Mouse (Mus musculus) CD4-positive, CD25-positive, alpha-beta regulatory T cell, adult 4 months (primary cell): ENCODE results near the gene Mnd1. TPM values are rescaled to one million over a fixed set of nuclear protein-coding genes. Genes with fewer than 3 reads are reported as not detected.
A peak's percentile ranks its signal among the peaks of the same experiment; 100 is the strongest.

ENCODE experiments used
- ATAC-seq: one replicate; pipeline ENCODE4 v1.8.0; 2017
- polyA plus RNA-seq, 2 experiments: library from polyadenylated mRNA; unstranded; fragments of 100-300 nt; shearing (Covaris generic); gene quantifications; one replicate each; pipeline ENCODE4 v1.2.1; 2017

The Mnd1 gene
- polyA plus RNA-seq, 2 experiments from 2014 or later: 2.9 TPM; not detected in 1

DNA sequence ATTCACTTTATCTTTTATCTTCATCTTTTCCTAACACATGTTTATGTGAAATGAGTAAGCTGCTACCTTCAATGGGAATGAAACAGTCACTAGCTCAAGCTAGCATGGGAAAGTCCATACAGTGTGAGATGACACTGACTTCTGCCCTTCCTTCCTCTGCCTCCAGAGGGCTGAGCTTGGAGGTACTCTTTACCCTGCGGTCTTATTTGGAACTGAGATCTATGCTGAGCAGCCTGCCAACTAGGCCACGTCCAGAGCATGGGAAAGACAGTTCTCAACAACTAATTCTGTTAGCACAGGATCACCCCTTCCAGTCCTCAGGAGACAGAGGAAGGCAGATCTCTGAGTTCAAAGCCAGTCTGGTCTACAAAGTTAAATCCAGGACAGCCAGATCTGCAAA is 64.6 kb downstream of the Mnd1 start:
- ATAC-seq: peak; percentile 97

DNA sequence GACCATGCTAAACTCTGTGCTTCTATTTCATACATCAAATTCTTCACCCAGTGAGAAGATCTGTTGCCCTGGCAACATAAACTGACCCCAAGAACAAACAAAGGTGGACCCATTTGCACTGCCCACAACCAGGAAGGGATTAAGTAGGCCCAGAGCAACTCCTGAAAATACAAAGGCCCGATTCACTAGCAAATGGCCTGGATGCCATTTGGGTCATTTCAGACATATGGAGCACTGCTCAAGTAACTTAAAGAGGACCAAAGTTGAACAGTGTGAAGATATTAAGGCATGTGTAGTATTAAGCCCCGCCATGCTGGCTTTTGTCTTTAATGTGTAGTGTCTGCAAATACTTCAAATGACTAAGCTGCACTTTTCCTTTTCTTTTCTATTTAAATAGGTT is 68.7 kb downstream of the Mnd1 start:
- no peak for ATAC-seq

DNA sequence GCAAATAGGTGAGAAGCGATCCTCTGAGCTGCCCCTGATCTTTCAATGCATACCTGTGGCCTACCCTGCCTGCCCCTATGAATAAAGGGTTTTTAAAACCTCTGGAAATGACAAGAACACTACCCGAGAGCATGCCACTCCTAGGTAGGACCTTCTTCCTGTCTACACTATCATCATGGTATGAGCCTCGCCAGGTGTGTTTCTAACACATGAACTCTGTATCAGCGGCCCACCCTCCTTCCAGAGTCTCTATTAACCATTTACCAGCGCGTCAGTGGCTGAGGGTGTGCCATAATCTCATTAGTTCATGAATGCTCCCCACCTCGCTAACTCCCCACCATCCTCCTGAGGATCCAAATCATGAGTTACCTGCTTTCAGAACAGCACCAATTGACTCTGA is 69.2 kb downstream of the Mnd1 start:
- ATAC-seq: no peak

DNA sequence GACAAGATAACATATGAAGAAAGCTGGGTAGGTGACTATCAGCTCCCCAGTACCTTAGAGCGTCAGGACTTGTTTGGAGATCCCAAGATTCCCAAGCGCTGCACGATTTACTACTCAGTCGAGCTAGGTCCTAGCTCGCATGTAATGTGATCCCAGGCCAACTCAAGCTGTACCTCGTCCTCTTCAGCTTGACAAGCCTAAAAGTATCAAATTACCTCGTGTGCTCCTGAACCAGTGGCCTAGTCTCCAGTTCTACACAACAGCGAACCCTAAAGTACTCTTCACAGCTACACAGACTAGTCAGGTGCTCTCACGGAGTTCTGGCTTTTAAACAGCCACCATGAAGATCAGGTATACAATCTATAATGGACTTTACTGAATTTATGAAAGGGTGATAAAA is 70.2 kb downstream of the Mnd1 start:
- ATAC-seq: no peak

DNA sequence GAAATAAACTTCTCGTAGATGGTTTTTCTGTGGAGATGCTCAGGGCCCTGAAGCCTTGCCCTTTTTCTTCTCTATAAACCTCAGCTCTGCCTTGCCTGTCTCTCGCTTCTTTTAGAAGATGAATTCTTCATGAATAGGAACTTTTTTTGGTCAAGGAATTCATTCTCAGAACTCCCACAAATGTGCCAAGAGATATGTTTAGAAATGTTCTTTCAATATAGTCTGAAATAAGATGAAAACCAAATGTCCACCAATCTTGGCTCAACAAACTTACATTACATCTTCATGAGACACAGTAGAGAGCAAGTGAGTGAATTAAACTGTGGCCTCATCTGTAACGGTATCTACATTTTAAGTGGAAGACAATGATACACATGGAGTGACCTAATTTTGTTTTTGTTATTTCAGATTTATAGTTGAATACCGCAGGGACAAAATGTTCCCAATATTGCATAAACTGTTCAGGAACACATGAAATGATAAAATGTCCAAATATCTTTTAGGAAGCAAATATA is 74.3 kb downstream of the Mnd1 start:
- ATAC-seq: no peak

DNA sequence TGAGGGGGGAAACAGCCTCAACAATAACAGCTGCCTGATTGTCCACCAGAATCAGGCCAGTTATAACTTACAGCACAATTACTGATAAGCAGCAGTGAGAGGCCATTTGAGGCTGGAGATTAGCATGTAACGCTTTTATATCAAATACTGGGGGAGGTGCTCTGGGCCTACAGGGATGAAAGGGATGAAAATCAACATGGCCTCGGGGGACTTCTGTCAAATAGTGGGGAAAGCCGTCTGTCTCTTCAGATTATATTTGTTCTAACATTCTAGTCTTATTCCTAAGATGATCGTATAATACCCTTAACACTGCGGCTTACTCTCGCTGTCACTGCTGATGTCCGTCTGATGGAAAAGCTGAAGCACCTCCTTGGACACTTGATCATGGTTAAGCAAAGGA is 75.5 kb downstream of the Mnd1 start:
- ATAC-seq: no peak

DNA sequence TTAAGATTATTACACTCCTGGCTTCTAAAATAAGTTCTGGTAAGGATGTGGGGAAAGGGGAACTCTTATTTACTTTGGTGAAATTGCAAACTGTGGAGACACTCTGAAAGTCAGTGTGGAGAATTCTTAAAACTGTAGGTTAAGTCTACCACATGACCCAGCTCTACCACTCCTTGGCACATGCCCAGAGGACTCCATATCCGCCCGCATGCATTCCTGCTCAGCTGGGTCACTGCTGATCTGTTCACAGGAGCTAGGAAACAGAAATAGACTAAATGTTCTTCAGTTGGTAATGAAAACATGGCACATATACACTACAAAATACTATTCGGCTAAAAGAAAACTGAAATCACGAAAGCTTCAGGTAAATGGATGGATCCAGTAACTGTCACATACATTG is 78.1 kb downstream of the Mnd1 start:
- no peak for ATAC-seq

DNA sequence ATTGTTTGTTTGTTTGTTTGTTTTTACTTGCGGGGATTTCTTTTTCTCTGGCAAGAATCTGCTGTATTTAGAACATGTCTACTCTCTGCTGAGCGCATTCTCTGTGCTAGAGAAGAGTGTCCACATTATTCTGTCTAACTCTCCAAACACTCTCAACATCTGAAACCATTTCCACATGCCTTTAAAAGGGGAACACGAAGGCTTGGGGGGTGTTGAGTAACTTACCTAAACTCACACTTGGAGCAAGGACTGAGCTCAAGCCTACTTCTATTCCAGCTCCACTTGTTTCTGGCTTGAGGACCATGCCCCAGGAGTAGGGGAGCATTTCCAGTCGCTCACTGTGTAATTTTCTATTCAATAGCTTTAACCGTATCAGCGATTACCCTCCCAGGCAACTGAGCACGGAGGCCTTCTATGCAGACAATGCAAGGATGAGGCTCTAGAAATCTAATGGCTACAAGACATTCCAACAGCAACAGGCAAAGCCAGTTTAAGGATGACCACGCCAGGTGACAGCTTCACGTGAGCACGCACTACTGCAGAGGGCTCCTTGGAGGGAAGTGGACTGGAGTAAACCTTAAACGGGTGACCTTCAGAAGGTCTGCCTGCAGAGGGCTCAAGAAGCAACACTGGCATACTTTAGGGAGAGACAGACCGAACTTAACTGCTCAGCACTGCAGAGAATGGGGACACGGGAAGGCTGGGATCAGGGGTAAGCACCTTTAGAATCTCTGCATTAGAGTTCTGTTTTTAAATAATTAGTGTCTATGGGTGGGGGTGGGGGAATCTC is 78.8 kb downstream of the Mnd1 start:
- ATAC-seq: no peak

DNA sequence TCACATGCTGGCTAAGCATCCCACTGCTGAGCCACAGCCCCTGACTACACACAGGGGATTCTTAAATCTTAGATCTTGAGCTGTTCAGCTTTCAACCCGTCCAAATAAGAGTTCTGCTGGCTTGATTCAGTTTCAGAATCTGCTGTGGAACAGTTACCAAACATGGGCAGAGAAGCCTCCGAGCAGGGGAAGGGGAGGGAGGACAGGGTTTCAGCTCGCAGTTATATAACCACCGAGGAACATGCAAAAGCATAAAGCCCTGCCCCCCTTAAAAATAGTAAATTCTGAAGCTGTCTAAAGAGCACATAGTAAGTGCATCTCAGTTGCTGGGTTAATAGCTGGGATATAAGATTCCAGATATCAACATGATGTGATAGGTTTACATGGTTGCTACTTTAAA is 80.1 kb downstream of the Mnd1 start:
- peak; percentile 90 for ATAC-seq

DNA sequence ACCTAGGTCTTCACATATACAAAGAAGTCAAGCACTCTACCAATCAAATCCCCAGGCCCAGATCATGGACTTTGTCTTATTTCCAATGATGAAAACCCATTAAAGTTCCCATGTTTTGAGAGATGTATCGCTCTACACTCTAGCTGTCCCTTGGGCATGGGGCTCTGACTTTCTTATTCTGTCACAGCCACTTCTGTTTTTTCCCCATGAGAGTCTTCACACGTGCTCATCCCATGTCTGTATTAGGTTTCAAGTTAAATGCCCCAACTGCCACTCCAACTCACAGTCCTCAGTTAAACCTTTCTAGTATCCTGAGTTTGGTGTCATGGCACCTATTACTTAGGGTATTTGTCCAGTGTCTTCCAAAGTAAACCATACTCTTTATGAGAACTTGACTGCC is 80.8 kb downstream of the Mnd1 start:
- no peak for ATAC-seq

DNA sequence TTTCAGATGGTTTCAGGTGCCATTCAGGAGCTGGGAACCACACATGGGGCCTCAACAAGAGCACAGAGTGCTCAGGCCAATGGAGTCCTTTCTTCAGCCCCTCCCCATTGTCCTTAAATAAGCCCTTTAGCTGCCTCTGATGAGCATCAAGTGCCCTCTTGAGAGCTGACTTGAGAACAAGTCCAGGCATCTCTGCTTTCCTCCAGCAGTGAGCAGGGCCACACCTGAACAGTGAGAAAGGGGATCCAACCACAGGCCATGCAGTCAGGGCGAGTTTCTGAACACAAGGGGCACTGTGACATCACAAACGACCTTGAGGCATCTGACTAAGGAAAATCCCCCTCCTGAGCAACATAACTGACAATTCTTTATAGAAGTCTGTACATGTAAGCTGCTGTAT is 83.9 kb downstream of the Mnd1 start:
- no peak for ATAC-seq

DNA sequence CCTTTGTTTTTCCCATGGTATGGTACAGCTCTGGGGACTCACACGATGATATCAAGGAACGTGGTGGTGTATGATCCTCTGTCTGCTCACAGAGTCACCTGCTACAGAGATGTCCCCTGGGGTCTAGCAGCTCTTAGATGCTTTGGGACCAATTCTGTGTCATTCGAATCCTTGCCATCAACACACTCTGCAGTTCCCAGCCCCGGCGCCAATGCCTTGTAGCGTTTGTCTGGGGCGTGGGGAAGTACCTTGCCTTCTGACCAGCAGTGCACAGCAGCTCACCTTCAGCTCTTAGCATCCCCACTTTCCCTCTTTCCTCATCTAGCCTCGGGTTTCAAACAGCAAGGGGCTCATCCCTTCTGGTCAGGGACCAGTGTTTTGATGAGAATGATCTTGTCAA is 84.8 kb downstream of the Mnd1 start:
- no peak for ATAC-seq

DNA sequence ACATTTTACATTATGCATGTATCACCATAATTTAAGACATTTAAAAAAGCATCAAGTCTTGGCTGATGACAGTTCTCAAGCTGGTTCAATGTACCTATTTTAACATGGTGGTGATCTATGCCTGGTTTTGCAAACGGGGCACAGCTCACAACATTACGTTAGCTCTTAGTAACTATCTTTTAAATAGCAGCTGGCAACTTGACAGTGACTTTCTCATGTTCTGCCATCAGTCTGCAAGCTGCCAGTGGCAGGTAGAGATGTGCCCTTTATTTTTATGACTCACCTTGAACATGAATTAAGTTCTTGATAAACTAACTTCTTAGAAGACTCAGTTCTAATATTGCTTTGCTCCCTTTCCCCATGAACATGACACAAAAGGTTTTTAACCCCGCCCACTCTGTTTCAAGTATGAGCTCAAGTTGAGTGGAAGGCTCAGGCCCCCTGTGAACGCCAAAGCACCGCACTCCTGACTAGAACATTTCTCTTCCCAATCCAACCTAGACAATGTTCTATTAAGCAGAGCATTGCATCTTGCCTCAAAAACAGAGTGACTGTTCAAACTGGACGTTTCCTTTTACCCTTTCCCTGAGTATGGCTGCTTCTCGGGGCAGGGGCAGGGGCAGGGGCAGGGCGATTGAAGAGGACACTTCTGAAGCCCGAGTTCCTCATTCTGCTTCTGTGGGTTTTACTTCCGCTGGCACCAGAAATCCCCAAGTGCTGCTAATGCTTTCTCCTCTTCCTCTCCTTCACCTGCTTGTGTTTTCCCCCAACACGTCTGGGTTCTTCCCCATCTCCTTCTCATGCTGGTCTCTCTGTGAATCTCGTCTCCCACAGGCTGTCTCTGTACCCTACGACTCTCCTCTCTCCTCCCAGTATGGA is 86.5 kb downstream of the Mnd1 start:
- peak; percentile 71 for ATAC-seq

DNA sequence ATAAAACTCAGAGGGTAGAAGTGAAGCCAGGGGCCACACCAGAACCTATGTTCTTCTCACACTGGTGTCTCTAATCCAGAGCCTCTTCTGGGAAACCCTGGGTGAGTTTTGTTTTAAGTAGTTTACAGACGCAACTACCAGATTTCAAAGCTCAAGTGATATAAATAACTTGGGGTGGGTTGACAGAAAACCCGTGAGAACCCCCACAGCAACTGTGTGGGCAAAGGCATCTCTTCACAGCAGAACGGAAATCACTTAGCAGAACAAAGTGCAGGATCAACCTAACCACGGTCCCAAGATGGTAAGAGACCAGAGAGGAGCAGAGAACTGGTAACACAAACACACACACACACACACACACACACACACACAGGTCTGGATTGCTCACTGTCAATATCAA is 89.8 kb downstream of the Mnd1 start:
- peak; percentile 70 for ATAC-seq

DNA sequence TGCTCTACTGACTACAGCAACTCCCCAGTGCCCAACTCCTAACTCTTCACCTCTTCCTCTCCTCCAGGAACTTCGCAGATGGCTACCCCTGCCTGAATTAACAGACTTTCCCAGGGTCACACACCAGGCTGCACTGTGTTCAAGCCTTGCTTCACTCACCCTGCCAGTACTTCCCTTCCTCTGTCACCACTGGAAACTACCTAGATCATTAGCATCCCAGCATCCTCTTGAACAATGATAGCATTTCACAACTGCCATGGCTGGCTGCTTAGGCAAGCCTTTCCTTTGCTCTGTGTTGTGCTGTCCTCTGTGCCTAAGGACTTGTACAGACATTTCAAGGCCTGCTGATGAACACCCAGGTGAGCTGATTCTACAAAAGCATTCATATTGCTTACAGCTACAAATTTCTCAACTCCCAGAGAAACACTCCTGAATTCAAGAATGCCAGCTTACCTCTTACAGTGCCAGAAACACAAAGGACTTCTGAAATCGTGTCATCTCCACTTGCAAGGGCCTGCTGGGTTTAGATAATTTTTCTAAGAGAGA is 92.1 kb downstream of the Mnd1 start:
- ATAC-seq: no peak

DNA sequence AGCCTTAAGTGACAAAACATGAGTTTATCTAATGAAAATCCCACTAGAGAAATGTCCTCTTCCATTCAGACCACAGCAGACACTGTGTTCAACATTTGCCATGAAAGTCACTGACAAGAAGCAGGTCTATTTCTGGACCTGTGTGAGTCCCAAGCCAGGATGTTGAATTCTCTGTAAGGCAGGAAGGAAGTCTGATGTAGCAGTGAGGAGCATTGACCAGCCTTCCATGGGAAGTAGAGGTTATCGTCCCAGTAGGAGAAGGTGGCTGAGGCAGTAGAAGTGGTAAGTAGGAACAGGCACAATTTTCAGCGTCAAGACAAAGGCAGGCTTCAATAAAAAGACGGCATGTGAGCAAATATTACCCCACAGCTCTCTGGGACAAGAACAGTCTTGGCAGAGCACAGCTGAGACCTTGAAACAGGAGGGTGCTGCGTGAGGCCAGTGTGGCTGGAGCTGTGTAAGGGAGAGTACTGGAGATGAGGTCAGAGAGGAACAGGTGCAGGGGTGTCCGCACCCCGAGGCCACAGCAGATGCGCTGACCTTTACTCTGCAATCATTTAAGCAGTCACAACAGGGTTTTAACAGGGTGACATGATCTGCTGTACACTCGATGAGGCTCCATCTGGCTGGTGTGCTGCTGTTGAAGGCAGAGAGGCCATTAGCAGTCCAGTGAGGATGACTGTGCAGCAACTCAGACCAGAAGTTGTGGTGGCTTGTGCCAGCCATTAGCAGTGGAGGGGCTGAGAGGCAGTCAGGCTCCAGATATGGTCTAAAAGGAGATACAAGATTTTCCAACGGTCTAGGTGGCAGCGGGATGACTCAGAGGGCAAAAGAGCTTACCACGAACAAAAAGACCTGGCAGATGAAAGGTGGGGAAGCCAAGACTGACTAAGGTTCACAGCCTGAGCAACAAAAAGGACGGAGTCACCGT is 93.8 kb downstream of the Mnd1 start:
- ATAC-seq: no peak

DNA sequence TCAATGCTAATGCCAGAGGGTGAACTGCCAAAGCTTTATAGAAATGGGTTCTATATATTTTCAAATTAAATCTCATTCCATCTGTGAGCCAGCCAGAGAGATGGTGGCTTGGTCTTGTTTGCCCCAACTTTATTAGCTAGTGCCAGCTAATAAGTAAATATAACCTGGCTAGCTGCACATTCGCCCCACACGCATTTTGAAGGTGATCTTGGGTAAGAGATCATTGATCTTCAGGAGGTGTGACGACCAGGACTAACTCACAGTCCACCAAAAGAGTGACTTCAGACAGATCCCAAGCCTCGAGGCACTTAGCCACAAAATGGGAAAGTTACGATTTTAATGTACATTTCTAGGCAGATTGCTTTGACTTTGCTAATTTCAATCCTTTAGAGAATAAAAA is 94.6 kb downstream of the Mnd1 start:
- ATAC-seq: no peak

DNA sequence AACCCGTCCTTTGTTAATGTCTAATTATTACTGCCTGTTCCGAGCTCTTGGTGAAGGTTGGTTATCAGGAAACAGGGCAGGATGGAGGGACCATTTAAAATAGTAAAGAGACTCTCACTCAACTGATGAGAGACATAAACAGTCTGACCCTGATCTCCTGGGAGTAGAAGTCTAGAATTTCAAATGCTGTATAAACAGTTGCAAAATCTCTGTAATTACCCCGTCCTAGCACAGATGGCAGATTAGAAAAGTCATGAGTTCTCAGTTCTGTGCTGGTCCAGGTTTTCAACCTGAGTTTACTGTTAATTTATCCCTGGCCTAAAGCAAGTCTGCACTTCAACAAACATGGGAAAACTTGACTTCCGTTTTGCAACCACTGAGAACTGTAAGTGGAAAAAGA is 95.5 kb downstream of the Mnd1 start:
- ATAC-seq: no peak

DNA sequence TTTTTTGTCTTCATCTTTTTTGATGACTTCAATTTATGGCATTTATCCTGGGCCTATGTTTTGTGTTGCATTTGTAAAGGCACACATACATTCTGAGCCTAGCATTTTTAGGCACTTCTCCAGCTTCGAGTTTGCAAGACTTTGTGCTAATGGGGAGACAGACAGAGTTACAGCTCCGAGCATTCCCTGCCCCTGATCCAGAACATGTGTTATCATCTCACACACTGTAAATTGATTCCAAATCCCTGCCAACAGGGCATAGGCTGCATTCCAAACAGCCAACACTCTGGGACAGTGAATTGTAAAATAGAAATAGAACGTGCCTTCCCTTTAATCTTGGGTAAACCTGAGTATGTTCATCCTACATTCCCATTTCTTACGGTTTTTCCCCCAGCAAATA is 95.9 kb downstream of the Mnd1 start:
- ATAC-seq: no peak

DNA sequence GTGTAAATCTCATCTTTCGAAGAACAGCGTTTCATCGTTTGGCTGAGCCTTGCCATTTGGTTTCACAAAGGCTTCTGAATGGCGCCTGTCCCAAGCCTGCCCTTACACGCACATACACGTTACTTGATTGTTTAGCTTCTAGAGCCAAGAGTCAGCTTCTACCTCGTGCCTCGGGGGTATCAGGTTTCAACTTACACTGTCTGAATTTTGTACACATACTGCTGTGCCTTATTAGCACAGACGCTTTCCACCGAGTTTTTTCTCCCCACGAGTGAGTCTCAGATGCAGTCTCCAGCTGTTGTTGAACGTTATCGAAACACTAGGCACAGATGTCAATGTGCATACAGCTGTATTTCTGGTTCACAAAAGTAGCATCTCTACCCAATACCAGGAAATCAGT is 96.3 kb downstream of the Mnd1 start:
- ATAC-seq: no peak

DNA sequence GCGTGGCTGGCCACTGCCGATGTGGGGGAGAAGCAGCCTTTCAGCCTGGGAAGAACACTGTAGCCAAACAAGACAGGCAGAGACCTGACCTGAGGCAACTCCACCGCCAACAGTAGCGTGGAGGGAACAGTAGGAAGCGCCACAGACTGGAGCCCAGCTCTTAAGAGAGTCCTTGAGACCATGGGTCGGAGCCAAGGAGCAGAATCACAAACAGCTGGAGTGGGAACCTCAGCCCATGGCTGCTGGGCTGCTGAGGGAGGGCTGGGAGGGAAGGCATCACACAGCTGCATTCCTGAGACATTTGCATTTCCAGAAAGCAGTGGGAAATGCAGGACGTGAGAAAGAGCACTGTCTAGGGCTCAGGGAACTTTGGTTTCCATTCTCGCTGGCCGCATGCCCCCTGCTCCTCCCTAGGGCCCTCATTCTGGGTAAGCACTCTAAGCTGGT is 106.8 kb downstream of the Mnd1 start:
- no peak for ATAC-seq

DNA sequence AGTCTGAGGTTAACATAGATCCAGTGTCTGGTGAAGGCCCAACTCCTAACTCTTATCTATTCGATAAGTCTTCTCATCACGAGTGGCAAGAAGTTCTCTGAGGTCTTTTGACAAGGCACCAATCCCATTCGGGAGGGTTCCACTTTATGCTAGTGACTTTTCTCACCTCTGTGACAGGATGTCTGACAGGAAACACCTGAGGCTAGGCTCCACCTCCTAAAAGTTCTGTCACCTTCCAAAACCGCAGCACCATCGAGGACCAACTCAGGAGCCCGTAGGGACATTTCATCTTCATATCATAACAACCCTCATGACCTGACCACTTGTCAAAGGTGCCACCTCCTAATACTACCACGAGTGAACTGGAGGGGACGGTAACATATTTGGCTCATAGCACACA is 109.4 kb downstream of the Mnd1 start:
- ATAC-seq: peak; percentile 90
